Mouse (Mus musculus) C2C12 (cell line): Measurements from ENCODE around the gene Frem2.

Experiments
- CEBPB ChIP-seq: IDR thresholded peaks from one replicate; pipeline ENCODE4 v1.6.1; 2011; ENCODE audit warnings: low read depth, mild to moderate bottlenecking, control low read depth, moderate library complexity
- CTCF ChIP-seq: IDR thresholded peaks from one replicate; pipeline ENCODE4 v1.5.1; 2011; ENCODE audit not compliant: control insufficient read depth, insufficient read depth, insufficient read length
- FOSL1 ChIP-seq: IDR thresholded peaks from one replicate; pipeline ENCODE4 v1.8.0; 2011; ENCODE audit warnings: mild to moderate bottlenecking, low read length; ENCODE audit not compliant: poor library complexity, insufficient read depth, severe bottlenecking
- MAX ChIP-seq: IDR thresholded peaks from one replicate; pipeline ENCODE4 v1.6.1; 2011; ENCODE audit warnings: mild to moderate bottlenecking, control low read depth
- MYOD1 ChIP-seq: IDR thresholded peaks from one replicate; pipeline ENCODE4 v1.6.1; 2011; ENCODE audit warnings: low read depth; ENCODE audit not compliant: control insufficient read depth, insufficient read length
- USF1 ChIP-seq: IDR thresholded peaks from one replicate; pipeline ENCODE4 v1.6.1; 2011; ENCODE audit warnings: low read depth, mild to moderate bottlenecking, control low read depth, moderate library complexity

- TF ChIP-seq CTCF (no peak), FOSL1 (no peak), USF1 (no peak), CEBPB (no peak), MAX (no peak), MYOD1 (no peak)
Observed at GRCm38 (mm10) chr3:53620978-53621377, 36.2 kb downstream of the Frem2 start.
